Mouse (Mus musculus): ENCODE measurements around the gene Olfr288.
A peak's percentile ranks its signal among the peaks of the same experiment; 100 is the strongest.

The Olfr288 gene

DNA sequence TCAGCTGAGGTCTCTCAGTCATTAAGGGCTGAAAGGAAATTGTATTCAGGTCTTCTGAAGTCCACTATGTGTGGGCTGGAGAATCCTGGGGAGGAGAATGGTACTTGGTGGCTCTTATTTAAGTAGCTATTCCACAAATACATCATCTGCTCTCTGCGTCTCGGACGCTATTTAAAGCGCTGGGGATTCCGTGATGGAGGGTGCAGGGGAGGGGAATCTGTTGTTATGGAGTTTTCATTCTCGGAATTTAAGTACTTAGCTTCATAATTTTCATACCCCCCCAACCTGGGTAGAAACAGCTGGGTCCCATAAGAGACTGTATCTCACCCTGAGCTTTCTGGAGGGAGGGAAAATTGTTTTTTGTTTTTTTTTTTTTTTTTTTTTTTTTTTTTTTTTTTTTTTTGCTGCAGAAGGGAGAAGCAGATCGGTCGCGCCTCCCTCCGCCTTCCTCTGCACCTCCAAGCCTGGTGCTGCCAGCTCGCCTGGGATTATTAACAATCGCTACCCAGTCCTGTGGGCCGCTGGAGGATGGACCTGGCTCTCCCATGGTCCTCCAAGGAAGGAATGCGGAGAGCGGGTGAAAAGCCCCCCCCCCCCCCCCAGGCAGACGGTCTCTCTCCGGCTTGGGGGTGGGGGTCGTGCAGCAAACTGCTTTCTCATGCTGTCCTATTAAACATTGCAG is 28.2 kb downstream of the Olfr288 start, which contains the start of gene Ccdc184:
TSS of gene Ccdc184 (plus strand) at position 196 of the 682 bp plus-strand sequence.
- DNase-seq (ENCODE audit: low read depth): no peak

DNA sequence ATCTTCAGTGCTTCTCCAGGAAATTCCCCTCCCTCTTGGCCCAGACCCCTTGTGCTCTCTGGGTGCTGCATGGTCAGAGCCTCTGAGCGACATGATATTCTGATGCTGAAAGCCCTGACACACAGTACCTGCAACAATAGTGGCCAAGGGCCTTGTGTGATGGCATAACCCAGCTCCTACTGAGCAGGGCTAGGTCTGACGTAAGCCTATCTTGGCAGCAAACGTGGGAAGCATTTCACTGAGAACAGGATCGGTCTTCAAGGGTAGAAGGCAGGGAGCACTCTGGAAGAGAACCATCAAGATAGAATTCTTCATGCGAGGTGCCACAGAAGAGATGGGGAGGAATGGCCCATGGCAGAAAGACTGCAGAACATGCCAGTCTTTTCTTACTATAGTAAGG is 29.8 kb downstream of the Olfr288 start, which contains the start of gene Asb8:
TSS of gene Asb8 (minus strand) at position 101 of the 400 bp plus-strand sequence.
- no peak for DNase-seq (ENCODE audit: low read depth)

DNA sequence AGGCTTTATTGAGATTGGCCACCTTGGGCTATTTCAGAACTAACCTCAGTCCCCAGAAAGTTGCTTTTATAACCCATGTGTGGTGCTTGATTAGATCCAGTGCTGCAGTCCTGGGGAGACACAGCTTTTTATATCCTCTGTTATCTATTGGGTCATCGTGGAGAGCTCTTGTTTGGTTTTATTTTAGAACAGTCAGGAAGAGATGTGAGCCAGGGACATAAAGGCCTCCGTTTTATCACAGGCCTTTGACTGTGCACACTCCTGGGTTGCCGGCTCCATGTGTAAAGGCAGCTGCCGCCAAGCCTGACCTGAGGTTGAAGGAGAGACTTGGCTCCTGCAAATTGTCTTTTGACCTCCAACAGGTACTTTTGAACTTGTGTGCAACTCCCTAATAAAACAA is 32.8 kb downstream of the Olfr288 start:
- DNase-seq (ENCODE audit: low read depth): no peak

DNA sequence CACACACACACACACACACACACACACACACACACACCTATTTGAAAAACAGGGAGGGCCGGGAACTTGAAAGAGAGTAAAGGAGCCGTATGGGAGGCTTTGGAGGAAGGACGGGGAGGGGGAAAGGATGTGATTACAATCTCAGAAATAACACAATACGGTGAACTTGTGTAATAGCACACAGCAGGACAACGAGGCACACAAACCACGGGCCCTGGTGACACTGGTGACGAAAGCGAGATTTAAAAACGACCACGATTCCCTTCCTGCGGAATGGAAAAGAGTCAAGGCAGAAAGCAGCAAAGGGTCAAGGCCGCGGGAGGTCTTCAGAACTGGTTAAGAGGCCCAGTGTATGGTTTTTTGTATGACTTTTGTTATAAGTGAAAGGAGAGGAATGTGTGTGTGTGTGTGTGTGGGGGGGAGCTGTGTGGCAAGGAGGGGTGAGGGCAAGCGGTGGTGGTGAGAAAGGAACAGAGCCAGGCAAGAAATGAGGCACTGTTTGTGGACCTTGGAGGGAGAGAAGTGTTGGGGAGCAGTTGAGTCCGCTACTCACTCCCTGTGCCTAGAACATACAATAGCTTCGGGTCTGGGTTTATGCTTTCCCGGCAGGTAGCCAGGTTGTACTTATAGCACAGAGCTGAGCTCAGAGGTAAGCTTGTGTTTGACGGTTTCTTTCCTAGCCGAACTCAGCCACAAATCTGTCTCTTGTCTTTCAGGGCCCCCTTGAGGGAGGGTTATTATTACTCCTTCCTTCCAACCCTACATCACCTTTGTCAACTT is 34.1 kb downstream of the Olfr288 start:
- DNase-seq (ENCODE audit: low read depth): peak; percentile 86

DNA sequence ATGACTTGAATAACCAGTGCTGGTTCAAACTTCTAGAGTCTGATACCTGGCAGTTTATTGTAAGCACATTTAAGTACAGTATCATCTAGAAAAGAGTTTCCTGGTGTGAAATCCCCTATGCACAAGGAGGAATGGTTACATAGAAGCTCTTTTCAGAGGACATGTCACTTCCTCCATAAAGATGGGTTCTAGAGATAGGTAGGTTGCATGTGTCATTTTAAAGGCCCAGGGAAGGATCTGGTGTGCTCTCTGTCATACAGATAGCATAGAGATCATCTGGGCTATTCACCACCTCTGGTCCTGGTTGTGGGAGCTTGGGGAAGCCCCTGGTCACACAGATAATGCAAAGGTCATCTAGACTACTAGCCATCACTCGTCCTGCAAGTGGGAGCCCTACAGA is 38.1 kb downstream of the Olfr288 start:
- peak; percentile 56 for DNase-seq (ENCODE audit: low read depth)

DNA sequence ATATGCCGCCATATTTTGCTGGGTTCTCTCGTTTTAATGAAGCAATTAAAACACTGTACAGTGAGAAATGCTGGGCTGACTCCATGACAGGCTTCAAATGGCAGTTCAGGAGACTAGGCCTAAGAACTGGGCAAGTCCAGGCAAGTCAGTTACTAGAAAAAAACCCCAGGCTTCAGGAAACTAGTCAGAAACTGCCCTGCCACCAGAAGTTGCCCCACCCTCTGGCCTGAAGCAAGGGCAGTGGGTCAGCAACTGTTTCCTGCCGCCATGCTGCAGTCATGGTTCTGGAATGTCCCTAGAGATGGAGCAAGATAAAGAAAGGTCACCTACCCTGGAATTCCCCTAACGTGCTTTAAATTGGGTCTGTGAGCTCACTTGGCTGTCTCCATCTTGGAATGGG is 39.4 kb downstream of the Olfr288 start:
- peak; percentile 86 for DNase-seq (ENCODE audit: low read depth)

DNA sequence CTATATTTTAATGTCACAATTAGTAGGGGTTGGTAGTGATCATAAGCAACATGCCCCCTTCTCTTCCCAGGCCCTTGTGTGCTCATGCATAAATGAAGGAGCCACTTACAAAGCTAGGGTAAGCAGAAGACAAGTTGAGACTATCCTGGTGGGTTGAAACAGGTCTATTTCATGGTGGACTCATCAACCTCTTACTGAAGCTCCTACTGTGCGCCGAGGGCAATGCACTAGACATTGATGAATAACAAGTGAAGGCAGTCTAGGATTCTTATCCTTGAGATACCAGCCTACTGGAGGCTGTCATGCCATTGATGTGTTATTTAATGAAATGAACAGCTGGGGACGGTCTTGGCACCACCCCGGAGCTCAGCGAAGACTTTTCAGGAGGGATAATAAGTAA is 40.1 kb downstream of the Olfr288 start:
- DNase-seq (ENCODE audit: low read depth): no peak

DNA sequence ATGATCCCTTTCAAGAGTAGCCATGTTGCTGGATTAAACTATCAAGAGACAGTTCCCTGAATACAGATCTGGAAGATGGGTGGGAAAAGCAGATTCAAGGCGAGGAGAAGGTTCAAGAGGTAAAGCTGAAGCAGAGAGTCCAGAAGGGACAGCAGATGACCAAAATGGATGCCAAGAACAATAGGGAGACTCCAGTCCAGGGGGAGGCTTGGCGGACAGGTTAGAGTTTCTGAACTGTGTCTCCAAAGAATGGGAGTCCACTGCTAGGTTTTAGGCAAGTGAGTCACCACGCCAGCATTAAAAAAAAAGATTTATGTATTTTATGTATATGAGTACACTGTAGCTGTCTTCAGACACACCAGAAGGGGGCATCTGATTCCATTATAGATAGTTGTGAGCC is 40.7 kb downstream of the Olfr288 start:
- no peak for DNase-seq (ENCODE audit: low read depth)

DNA sequence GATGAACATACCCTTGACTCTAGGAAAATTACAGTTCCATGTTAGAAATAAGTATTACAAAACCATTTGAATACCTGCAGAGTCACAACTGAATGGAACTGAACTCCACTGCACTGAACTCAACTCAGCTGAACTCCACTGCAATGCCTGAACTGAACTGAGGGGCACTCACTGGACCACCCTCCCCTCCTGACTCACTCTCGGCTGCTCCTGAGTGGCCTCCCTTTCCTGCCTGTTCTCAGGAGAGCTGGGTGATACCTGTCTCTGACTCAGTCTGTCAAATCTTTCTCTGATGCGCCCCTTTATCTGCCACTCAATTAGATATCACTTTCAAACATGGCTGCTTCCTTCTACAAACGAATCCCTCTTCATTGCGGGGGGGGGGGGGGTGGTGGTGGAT is 41.2 kb downstream of the Olfr288 start:
- no peak for DNase-seq (ENCODE audit: low read depth)

DNA sequence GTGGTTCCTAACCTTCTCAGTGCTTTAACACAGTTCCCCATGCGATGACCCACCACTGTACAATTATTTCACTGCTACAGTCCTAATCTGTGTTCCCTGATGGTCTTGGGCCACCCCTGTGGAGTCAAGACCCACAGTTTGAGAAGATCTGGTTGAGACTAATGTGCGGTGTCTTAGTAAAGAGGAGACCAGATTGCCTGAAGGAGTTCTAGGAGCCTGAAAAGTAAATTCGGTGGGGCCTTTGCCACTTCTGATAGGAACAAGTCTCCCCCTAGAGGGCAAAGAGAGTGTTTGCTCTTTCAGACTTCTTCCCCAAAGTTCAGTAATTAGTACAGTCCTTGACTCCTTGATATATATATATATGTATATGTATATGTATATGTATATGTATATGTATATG is 41.7 kb downstream of the Olfr288 start:
- peak; percentile 85 for DNase-seq (ENCODE audit: low read depth)

DNA sequence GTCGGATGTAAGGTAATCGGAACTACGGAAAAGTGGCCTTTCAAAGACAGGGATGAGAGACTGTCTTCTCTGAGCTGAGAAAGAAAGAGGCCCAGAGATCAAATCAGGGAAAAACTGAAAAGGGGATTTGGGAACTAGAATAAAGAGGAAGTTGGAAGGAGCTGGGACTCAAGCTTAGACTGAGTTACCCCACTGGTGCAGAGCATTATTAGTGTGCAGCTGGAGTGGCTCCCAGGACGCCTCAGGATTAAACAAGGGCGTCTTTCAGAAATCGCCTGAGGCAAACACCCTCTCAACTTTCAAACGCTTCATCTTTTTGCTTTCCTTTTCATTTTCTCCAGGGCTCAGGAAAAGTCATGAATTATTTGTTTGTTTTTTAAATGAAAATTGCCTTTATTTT is 42.4 kb downstream of the Olfr288 start:
- no peak for DNase-seq (ENCODE audit: low read depth)

DNA sequence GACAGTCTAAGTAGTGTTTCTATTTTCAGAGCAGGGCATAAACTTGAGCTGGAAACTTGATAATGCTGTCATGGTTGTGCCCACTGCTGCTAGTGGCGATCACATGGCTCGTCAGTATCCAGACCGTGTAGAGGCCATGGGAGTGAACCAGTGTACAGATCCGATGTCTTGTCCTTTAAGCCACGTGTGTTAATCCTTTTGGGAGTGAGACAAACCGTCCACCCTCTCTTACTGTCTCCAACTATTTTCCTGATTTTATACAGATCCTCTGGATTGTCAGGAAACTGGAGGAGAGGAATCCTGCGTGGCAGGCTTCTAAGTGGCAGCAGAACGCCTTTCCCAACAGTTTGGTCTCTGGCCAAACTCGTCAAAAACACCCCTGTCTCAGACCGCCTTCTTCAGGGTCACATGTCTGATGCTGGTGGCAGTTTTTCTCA is 46.2 kb downstream of the Olfr288 start:
- DNase-seq (ENCODE audit: low read depth): no peak

DNA sequence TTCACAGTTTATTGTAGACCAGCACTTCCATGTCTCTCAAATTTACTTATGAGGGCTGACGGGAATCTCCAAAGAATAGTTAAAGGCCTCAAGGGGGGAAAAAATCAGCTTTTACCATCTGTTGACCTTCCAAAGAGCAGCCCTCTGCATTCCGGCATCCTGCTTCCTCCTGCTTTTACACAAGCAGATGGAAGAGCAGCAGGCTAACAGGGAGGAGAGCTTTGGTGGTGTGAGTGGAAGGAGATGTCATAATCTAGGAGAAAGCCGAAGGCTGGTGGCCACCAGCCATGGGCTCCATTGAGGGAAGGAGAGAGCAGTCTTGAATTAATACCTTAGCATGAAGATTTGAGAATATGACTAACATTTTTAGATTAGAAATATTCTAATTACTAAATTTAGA is 47.0 kb downstream of the Olfr288 start:
- no peak for DNase-seq (ENCODE audit: low read depth)

DNA sequence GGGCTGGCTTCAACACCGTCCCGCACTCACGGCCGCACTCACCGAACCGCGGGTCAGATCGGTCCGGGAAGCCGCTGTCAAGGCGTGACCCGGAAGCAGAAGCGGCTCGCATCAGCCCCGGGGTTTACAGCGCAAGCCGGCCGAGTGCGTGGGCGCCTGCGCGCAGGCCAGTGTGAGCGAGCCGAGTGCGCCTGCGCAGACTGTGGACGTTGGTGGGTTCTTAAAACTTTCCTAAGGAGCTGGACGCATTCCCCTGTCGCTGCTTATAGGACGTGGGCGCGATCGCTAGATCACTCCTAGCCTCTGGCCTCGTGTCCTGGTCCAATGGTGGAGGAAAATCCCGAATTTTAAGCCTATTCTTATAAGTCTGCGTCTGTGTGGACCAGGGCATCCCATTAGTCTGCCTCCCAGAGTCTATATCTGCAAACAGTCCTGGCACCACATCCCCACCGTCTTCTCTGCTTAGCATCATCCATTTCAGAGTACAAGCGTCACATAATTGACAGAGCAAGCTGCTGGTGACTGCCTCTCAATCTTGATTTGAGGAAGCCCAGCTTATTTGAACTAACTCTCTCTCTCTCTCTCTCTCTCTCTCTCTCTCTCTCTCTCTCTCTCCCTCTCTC is 49.7 kb downstream of the Olfr288 start:
- DNase-seq (ENCODE audit: low read depth): peak; percentile 93

DNA sequence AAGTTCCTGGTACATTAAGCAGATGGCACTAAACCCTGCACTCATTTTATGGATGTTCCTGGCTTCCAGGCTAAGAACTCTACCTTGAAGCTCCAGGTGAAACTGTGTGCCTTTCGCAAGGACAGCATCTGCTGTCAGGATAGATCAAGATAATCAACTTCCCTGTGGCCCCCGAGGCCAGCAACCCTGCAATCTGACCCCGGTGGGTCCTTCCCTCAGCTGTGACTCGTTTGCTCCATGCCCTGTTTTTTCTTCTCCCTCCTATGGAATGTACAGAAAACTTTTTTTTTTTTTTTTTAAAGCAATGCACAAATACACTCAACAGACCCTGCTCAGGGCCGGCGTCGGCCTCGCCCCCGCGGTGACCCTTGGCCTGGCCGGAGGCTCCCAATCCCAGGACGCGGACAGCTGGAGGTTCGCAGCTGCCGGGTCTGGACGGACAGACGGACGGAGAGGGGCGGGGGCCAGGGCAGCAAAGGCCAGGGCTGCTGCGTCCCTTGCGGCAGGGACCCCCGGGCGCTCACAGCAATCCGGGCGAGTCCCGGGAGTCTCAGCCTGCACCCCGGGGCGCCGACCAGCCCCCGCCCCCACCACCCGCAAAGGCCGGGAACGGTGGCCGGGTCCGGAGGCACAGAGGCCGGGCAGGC is 50.4 kb downstream of the Olfr288 start:
- peak; percentile 60 for DNase-seq (ENCODE audit: low read depth)

DNA sequence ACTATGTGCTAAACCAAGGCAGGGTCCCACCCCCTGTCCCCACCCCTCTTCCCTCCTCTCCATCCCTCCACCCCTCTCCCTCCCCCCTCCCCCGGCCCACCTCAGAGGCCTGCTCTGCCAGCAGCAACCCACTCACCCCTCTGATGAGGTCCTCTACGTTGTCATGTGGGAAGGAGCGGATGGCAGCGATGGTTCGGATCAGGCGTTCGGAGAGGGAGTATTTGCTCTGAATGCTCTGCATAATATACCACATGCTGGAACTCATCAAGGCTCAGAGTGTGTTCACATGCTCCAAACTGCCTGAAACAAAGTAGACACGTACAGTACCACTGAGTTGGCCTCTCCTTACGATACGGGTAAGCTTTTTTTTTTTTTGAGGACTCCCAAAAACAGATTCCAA is 52.8 kb downstream of the Olfr288 start:
- DNase-seq (ENCODE audit: low read depth): no peak

DNA sequence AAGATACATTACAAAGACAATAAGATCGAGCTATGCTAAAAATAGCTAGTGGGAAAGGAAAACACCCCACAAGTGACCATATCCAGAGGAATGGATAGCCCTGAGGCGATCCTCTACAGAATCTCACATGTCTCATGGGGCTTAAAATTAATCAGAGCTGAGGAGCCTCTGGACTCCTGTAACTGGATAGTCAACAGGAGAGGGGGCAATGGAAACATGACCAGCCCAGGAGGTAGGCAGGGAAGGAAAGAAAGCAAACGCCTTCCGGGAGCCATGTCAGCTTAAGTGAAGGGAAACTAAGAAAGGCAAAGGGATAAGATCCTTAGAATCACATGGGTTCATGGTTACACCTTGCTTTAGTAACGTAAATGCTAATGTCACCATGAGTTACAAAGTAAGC is 54.5 kb downstream of the Olfr288 start:
- DNase-seq (ENCODE audit: low read depth): no peak

DNA sequence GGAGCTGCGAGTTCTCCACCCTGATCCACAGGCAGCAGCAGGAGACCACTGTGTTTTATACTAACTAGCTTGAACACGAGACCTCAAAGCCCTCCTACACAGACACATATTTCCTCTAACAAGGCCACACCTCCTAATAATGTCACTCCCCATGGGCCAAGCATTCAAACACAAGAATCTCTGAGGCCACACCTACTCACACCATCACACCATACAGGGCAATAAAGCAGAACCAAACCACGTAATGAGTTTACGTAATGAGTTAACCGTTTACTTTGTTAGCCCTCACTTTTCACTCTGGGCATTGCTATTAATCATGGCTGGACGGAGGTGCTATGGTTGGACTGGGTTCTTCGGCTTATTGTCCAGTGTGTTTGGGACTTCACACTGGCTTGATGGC is 55.6 kb downstream of the Olfr288 start:
- DNase-seq (ENCODE audit: low read depth): peak; percentile 86

DNA sequence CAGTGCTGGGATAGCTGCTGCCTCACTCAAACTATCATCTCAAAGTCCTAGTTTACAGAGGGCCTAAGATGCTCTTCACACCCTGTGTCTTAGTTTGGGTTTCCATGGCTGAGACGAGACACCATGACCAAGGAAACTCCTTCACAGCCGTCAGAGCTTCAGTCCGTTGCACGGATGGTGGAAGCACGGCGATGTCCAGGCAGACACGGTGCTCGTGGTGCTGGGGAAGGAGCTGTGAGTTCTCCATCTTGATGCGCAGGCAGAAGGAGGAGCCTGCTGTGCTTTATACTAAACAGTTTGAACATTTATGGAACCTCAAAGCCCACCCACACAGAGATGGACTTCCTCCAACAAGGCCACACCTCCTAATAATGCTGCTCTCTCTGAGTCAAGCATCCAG is 58.5 kb downstream of the Olfr288 start:
- DNase-seq (ENCODE audit: low read depth): no peak

Data from 416B (cell line).